Mouse (Mus musculus) frontal cortex, adult (tissue): Measurements from ENCODE around the gene Phf3.
"Not testable (repeated sequence)": the region's sequence is repeated elsewhere in the genome, so short reads cannot be mapped to it uniquely, and the experiment has no call there.

Source experiments
- ATAC-seq: cut with Nextera tagmentation; 2 replicates; pipeline ENCODE4 v1.9.2; 2017; ENCODE audit warnings: mild to moderate bottlenecking, moderate library complexity, mixed read lengths; ENCODE audit not compliant: low TSS enrichment

Gene Phf3

GRCm38 (mm10) chr1:30873541-30874260 lies at the start of gene Phf3:
Phf3 (minus strand) TSS chr1:30873921.
- ATAC-seq = peak; percentile 94

GRCm38 (mm10) chr1:30922237-30922636 lies 48.5 kb upstream of the Phf3 start:
- ATAC-seq = no peak

- ATAC-seq = no peak
Measured at GRCm38 (mm10) chr1:30921252-30921651, 47.5 kb upstream of the Phf3 start.

- ATAC-seq = peak; percentile 52; the same call in 1 of the 2 replicates
Measured at GRCm38 (mm10) chr1:30920620-30921177, 47.0 kb upstream of the Phf3 start.

- ATAC-seq = no peak
Measured at GRCm38 (mm10) chr1:30910172-30910571, 36.5 kb upstream of the Phf3 start.

GRCm38 (mm10) chr1:30908797-30909196 lies 35.1 kb upstream of the Phf3 start:
- ATAC-seq = no peak

- ATAC-seq = no peak
Measured at GRCm38 (mm10) chr1:30903480-30904218, 29.9 kb upstream of the Phf3 start.

- no peak for ATAC-seq
Measured at GRCm38 (mm10) chr1:30898691-30899090, 25.0 kb upstream of the Phf3 start.

- not testable (repeated sequence) for ATAC-seq
Measured at GRCm38 (mm10) chr1:30895366-30895765, 21.6 kb upstream of the Phf3 start.

- not testable (repeated sequence) for ATAC-seq
Measured at GRCm38 (mm10) chr1:30883806-30884205, 10.1 kb upstream of the Phf3 start.

GRCm38 (mm10) chr1:30875746-30876145 lies 2.0 kb upstream of the Phf3 start:
- ATAC-seq = no peak

- no peak for ATAC-seq
Measured at GRCm38 (mm10) chr1:30874261-30875131, 775 bp upstream of the Phf3 start.

- peak; percentile 42 for ATAC-seq
Measured at GRCm38 (mm10) chr1:30872836-30873540, 733 bp downstream of the Phf3 start.

GRCm38 (mm10) chr1:30867786-30868185 lies 5.9 kb downstream of the Phf3 start:
- no peak for ATAC-seq

GRCm38 (mm10) chr1:30852518-30852917 lies 21.2 kb downstream of the Phf3 start:
- peak; percentile 77; the same call in 1 of the 2 replicates for ATAC-seq

GRCm38 (mm10) chr1:30851920-30852319 lies 21.8 kb downstream of the Phf3 start:
- ATAC-seq = 0 out of 2 replicates have a peak, but pooled peaks have one; percentile 11

- ATAC-seq = no peak
Measured at GRCm38 (mm10) chr1:30850906-30851305, 22.8 kb downstream of the Phf3 start.

- ATAC-seq = no peak
Measured at GRCm38 (mm10) chr1:30849955-30850354, 23.8 kb downstream of the Phf3 start.

GRCm38 (mm10) chr1:30847706-30848105 lies 26.0 kb downstream of the Phf3 start:
- no peak for ATAC-seq

GRCm38 (mm10) chr1:30839662-30840061 lies 34.1 kb downstream of the Phf3 start:
- no peak for ATAC-seq

- ATAC-seq = no peak
Measured at GRCm38 (mm10) chr1:30835512-30835911, 38.2 kb downstream of the Phf3 start.
